Mouse (Mus musculus): ENCODE measurements around the gene 1700012B07Rik.

Gene 1700012B07Rik

DNA sequence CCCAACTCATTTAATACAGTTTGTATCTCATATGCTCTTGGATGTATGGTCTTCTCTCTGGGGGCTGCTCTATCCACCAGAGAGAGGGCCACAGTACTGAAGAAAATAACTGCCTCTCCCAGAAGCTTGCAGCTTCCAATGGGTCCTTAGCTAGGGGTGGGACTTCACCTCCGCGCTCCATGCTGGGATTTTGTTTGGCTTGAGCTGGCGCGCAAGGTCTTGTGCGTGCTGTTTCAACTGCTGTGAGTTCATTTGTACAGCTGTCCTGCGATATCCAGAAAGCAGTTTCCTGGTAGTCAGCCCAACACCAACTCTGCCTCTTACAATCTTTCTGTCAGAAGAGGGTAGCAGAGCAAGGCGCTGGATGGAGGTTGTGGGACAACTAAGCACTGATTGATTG is 18.5 kb upstream of the 1700012B07Rik start:
- no peak for DNase-seq (ENCODE audit: low spot score in 2 of 2)

DNA sequence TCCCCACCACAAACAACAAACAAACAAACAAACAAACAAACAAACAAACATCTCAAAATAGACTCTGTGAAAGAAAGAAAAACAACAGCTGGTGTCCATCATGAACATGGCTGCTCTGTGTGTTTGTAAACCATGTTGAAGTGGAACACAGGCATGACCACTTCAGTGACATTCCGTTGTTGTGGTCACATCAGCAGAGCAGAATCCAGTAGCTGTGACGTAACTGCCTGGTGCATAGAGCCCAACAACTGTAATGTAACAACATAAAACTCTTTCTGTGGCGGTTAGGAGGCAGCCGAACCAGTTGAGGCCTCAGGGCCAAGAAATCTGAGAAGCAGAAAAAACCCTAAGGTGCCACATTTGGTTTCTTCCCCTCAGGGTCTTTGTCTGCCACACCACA is 17.8 kb upstream of the 1700012B07Rik start:
- no peak for DNase-seq (ENCODE audit: low spot score in 2 of 2)

DNA sequence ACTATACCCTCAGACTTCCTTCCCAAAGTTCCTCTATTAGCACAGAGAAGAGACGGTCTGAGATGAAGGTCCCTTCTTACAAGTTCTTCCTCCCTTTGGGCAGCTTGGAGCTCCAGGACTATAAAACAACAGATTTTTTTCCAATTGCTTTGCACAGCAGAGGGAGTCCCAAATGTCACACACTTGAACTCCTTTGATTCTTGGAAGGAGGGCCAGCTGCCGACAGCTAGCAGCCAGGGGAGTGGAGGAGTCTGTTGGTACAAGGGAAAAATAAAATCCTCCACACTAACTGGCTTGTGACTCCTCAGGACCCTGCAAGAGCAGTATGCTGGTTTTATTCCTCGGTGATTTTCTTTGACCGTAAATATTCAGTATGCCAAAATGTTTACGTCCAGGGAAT is 16.6 kb upstream of the 1700012B07Rik start:
- DNase-seq (ENCODE audit: low spot score in 2 of 2) = no peak

DNA sequence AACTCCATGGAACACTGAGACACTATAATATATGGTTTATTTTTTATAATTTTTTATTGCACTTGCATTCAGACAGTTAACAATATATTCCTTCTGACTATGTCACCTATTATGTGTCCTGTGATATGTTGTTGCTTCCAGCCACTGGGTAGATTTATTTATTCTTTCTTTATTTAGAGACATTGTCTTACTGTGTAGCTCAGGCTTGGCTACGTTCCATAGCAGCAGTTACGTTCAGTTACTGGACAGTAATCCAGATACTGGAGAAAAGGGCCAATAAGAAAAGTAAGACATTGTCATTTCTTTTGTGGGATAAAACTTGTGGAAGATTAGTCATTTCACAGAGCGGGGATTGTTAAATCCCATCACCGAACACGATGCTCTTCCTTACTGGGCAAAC is 2.5 kb upstream of the 1700012B07Rik start:
- no peak for DNase-seq (ENCODE audit: low spot score in 2 of 2)

DNA sequence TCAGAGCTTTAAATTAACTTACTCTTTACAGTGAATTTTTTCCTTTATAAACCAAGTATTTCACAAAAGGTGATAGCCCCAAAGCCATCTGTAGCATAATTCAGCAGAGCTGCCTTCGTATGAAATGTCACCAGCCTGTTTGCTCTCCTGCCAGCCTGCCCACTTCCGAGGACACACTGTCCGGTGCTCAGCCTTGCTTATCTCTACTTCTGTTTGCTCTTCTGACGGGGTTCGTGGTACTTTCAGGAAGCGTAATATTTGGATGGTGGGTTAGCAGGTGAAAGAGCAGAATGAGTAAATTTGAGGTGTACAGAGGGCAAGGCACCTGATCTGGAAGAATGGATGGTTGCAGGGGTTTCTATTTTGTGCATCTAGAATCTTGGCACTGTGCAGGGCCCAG is 5.6 kb downstream of the 1700012B07Rik start:
- DNase-seq (ENCODE audit: low spot score in 2 of 2) = no peak

DNA sequence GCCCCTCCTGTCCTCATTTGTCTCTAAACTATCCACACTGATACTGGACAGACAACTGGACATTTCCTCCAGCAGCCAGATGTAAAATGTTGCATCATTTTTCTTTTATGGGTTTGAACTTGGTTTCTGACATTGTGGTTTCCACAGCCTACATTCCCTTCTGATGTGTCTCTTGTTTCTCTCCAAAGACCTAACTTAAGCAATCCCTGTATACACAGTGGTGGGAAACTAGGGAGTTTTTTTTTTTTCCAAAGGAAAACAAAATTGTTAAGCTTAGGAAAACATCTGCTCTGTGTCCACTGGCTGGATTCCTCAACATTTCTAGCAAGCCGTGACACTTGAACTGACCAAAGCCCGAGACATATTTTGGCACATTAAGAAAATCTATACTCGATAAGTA is 10.4 kb downstream of the 1700012B07Rik start:
- DNase-seq (ENCODE audit: low spot score in 2 of 2) = no peak

DNA sequence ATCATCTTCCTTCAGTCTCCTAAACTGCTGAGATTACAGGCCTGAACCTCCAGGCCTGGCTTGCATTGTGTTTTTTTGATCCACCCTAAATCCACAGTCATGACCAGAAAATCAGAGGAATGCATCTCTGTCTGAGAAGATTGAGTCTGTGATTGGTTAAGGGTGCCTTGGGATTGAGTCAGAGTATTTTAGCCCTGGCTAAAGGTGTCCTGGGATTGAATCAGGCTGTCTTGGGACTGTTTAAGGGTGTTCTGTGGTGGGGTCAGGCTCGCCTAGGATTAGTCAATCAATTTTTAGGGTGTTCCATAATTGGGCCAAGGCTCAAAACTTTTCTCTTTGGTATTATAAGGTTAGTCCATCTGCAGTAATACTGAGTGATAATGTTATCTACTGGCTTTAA is 10.9 kb downstream of the 1700012B07Rik start:
- DNase-seq (ENCODE audit: low spot score in 2 of 2) = no peak

DNA sequence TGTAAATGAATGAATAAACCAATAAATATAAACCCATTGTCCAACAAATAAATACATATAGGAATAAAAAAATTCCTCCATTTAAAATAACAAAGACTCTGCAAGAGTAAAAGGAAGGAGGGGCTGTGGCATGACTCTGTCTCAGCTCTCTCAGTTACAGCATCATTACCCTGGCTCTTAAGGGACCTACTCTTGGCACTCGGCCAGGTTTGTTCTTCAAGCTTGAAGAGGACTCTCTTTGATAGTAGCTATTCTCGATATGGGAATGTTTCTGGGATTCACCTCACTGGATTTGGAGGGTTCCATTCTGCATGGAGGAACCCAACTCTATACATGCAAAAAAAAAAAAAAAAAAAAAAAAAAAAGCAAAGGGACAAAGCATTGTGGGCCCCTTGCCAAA is 16.1 kb downstream of the 1700012B07Rik start:
- no peak for DNase-seq (ENCODE audit: low spot score in 2 of 2)

DNA sequence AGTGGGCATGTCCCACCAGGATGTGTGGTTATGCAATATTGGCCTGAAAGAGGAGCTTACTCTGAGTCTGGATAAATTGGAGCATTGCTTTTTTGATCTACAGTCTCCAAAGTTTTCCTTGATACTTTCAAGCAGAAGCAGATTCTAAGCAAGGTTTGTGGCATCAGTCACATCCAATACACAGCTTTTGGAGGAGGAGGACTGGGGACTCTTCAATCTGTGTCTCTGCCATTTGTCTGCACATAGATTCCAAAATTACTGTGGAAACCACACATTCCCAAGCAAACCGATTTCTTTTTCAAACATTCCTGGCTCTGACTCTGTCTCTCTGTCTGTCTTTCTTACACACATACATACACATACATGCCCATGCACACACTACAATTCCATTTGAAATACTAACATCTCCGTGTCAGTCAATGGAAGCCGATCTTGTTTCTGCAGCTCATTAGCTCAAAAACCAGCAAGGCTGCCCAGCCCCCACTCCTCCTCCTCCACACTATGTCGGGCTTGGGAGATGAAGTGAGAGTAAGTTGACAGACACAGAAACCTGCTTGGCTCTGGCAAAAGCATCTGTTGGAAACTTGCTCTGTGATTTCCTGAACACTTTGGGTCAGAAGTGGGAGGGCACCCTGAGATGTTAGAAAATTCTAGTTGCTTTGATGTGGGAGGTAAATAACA is 18.5 kb downstream of the 1700012B07Rik start:
- no peak for DNase-seq (ENCODE audit: low spot score in 2 of 2)

DNA sequence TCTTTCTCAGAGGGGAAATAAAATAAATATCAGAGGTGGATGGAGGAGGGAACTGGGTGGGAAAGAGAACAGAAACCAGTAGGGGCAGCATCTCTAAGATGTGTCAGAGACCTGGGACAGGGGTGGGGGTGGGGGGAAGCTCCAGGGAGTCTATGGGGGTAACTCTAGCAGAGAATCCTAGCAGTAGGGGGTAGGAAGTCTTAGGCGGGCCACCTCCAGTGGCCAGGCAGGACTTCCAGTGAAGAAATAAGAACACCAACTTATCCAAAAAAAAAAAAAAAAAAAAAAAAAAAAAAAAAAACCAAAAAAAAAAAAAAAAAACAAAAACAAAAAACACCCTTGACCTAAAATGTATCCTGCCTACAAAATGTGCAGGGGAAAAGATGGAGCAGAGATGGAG is 26.3 kb downstream of the 1700012B07Rik start:
- DNase-seq (ENCODE audit: low spot score in 2 of 2) = no peak

DNA sequence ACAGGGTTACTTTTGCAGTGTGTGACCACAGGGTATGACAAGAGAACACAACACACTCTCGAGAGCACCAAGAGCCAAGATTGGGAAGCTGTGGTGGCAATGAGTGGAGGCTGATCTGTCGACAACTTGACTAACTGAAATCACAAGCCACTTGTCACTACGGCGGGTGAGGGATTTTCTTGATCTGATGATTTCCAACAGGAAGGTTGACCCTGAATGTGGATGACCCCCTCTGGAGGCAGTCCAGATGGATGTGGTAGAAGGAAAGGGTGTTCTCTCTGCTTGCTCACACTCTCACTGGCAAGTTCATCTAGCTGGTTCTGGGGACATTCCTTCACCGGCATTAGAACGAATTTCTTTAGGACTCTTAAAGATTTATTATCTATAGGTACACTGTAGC is 30.3 kb downstream of the 1700012B07Rik start:
- DNase-seq (ENCODE audit: low spot score in 2 of 2) = no peak

DNA sequence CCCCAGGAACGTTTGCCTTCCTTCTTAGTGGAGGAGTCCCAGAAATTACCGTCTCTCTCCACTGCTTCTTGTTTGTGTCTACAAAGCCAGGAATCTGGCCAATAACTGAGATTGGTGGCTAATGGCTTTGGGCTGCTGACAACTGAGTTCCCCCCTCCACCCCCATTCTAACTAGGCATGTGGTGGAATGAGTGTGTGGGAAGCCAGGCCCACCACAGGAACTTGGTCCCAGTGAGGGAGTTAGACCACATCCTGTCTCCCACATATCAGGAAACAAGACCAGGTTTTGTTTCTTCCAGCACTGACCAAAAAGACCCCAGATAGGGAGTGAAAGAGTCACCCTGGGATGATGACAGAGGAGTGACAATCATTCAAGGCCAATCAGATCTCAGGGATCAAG is 32.3 kb downstream of the 1700012B07Rik start:
- DNase-seq (ENCODE audit: low spot score in 2 of 2) = no peak

DNA sequence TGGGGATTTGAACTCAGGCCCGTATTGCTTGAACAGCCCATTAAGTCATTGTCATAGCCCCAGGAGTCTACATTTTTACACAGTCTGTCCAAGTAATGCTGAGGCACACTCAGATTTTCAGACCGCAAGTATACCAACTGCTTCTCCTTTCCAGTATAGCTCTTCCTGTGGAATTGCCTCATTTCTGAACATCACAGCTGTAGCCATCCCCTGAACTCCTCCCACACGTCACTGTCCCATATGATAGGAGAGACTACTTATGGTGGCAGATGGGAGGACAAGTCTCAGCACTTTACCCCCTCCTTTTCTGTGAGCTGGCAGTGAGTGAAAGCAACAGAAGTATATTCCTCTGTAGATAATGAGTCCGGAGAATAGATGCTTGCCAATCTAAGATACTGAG is 34.3 kb downstream of the 1700012B07Rik start:
- DNase-seq (ENCODE audit: low spot score in 2 of 2) = no peak

DNA sequence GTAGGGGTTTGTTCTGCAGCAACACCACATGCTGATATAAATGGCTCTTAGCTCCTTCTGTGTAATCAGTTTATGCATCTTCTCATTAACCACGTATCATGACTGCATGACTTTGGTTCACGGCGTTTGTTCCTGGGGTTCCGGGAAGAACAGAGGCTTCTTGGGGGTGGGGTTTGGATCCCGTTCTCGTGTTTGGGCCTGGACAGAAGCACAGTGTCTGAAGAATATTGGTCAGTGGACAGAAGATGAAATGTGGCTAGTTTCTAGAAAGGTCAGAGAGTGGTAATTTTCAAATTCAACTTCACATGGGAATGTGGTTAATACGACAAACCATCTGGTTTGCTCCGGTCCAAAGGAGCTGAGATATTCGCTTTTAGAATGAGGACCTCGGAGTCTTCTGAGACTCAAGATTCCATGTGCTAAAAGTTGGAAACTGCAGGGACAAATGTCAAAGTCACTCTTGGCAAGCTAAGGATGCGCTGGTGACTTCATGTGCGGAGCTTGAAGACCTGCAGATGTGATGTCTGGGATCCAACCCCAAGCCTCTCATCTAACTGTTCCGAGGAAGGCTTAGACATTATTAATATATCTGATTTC is 35.3 kb downstream of the 1700012B07Rik start:
- DNase-seq (ENCODE audit: low spot score in 2 of 2) = no peak

DNA sequence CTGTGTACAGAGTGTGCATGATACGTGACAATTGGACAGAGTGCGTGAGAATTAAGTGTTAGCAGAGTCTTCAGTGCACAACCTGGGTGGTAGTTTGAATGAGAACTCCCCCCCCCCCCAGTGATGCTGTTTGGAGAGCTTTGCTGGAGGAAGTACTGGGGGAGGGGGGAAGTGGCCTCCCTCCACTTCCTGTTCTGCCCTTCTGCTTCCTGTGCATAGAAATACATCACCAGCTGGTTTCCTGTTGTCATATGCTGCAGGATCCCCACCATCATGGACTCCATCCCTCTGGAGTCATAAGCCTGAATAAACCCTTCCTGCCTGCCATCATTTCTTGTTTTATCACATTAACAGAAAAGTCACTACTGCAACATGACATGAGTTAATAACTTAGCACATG is 35.9 kb downstream of the 1700012B07Rik start:
- DNase-seq (ENCODE audit: low spot score in 2 of 2) = no peak

DNA sequence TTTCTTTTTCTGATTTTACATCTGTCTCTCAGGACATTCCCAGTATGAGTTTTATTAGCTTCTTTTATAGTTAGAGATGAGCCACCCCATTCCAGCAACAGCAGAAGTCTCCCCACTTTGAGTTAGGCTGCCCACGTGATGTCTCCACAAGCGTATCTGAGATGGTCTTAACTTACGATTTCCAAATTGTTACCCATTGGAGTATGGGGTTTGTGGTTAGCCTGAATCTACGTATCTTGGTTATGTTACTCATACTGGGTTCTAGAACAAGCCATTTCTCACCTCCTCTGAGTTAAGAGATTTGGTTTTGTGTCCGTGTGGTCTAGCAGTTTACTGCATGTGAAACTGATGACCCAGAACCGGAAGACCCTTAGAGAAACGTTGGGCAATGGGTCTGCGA is 37.6 kb downstream of the 1700012B07Rik start:
- DNase-seq (ENCODE audit: low spot score in 2 of 2) = no peak

DNA sequence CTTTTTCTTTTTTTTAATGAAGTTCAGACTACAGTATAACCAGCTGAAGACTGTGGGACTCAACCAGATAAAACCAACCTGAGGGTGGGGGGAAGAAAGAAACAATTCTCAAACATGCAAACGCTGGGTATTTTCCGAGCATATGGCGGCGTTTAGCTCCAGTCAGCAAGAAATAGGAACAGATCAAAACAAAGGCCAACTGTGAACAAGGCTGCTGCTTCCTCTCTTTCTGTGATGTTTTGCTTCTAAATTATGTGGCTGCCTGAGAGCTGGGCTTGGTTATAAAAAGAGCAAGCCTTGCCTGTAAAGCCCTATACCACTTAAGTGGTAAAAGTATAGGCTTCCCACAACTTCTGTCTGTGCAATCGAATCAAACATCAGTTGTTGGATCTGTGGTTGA is 42.5 kb downstream of the 1700012B07Rik start:
- DNase-seq (ENCODE audit: low spot score in 2 of 2) = no peak

DNA sequence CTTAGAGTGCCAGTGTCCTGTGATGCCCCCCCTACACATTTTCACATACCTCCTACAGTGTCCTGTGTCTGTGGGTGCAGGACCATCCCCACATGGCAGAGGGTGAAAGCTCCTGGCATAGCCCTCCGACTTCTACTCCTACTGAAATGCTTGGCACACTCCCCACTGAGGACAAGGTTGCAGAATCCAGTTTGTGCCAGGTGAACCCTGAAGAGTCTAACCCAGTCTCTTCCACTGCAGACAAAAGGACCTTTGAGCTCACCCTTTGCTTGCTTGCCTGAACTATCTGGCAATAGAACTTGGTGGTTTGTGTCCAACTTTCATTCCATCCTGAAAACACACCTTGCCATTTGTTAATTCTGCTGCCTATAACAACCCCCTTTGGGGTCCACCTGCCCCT is 56.5 kb downstream of the 1700012B07Rik start:
- DNase-seq (ENCODE audit: low spot score in 2 of 2) = no peak

DNA sequence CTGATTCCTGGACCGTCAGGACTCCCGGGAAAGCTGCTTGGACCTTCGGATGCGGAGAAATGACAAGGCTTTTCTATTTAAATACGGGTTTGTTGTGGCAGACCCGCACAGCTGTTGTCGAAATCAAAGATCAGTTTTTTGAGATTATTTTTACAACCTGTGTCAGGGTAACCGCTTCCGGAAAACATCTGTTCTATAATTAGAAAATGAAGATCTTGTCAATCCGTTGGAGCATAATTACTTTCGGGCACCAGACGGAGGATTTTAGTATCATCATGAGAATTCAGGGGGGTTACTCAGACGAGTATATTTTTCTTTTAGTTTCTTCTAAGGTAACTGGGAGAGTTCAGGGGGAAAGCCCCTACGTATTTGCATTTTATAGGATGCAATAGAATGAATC is 57.7 kb downstream of the 1700012B07Rik start:
- DNase-seq (ENCODE audit: low spot score in 2 of 2) = no peak

DNA sequence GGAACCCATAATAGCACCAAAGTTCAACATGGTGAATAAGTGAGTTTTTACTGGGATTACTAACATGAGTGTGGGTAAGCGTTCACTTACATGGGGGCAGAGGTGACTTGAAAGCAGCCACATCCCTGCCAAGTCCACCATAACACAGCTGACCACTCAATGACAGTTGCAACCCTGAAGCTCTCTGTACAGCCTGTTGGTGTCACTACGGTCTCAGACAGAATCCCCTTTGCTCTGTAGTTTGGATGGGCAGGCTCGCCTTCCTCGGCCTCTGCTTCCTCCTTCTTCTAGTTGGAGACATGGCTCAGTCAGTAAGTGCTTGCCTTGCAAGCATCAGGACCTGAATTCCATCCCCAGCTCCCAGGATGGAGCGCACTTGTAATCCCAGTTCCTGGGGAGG is 58.8 kb downstream of the 1700012B07Rik start:
- no peak for DNase-seq (ENCODE audit: low spot score in 2 of 2)

DNA sequence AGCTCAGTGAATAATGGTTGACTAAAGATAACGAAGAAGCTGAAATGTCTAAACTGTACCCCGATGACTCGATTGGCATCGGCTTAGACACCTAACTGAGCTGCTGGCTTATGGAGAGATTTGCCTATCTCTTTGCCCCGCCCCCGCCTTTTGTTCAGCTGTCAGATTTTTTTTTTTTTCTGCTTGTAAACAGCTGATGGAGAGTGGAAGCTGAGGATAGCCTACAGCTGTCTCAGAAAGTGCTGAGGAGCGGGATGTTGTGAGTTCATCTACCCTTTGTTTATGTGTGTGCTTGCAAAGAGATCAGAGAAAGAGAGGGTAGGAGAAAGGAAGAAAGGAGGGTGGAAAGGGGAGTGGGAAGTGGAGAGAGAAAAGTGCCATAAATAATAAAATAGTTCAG is 67.8 kb downstream of the 1700012B07Rik start:
- no peak for DNase-seq (ENCODE audit: low spot score in 2 of 2)

DNA sequence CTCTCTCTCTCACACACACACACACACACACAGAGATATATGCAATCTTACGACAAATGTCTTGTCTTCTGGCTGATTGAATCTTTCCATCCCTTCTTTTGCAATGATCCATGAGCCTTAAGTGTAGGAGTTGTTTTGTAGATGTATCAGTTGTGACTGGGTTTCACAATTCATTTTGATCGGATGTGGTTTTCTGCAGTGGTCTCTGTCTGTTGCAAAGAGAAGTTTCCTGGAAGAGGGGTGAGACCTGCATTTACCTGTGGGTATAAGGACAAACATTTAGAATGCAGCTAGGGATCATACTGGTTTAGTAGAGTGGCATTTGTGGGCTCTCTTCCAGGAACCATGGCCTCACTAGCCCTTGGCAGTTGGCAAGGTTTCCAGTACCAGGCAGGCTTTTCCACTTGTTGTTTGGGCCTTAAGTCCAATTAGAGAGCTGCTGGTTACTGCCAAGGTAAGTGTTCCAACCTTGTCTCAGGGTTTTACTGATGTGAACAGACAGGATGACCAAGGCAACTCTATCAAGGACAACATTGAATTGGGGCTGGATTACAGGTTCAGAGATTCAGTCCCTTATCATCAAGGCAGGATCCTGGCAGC is 69.1 kb downstream of the 1700012B07Rik start:
- no peak for DNase-seq (ENCODE audit: low spot score in 2 of 2)

DNA sequence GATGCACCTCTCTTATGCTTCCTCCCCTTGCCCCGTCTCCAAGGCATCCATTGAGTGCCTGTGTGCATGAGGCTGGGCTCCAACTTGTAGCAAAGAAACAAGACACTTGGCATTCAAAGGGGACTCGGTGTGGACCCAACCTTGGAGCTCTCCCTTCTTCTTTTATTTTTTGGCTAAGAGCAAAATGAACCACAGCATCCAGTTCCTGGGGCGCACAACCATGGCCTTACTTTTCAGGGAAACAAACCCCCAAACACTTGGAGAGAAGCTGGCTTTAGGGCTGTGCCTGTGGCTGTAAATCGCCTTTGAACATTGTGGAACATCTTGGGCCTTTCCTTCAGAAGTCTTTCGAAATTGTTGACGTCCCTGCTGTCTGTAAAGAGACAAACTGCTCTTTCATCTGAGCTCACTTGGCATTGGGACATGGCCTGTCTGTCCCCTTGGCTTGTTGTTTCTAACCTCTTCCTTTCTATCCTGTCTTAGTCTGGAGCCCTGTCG is 73.7 kb downstream of the 1700012B07Rik start:
- no peak for DNase-seq (ENCODE audit: low spot score in 2 of 2)

Data from thymus, postnatal 10 days (tissue).